Mouse (Mus musculus) lung, postnatal 0 days (tissue): ENCODE measurements around the gene 4930595D18Rik. TPM values are rescaled to one million over a fixed set of nuclear protein-coding genes. Genes with fewer than 3 reads are reported as not detected.

Experiments used
- ATAC-seq: fragments of 200-750 bp; cut with Nextera tagmentation; 2 replicates; pipeline ENCODE4 v1.8.0; 2017; ENCODE audit warnings: moderate library complexity
- DNase-seq: peaks from one replicate; pipeline ENCODE4 v3.0.0-alpha.2; 2016; ENCODE audit warnings: low spot score
- H3K27ac ChIP-seq: fragments of 300-500 bp; sonication (generic); 2 replicates; pipeline ENCODE4 v1.5.1; 2014; ENCODE audit warnings: antibody characterized with exemption, mild to moderate bottlenecking, low read length, mixed read lengths
- H3K27me3 ChIP-seq: fragments of 300-500 bp; sonication (generic); replicated peaks from 2 replicates; pipeline ENCODE4 v1.6.1; 2014; ENCODE audit warnings: low read length, mixed read lengths; ENCODE audit not compliant: insufficient read depth
- H3K36me3 ChIP-seq: fragments of 300-500 bp; sonication (generic); 2 replicates; pipeline ENCODE4 v1.6.1; 2014; ENCODE audit warnings: low read length, mixed read lengths; ENCODE audit not compliant: insufficient read depth
- H3K4me1 ChIP-seq: fragments of 300-500 bp; sonication (generic); 2 replicates; pipeline ENCODE4 v1.6.1; 2014; ENCODE audit warnings: antibody characterized with exemption, low read depth, low read length, mixed read lengths; ENCODE audit not compliant: insufficient read depth
- H3K4me2 ChIP-seq: fragments of 300-500 bp; sonication (generic); replicated peaks from 2 replicates; pipeline ENCODE4 v1.6.1; 2014; ENCODE audit warnings: low read depth, mild to moderate bottlenecking, low read length, moderate library complexity, mixed read lengths
- H3K4me3 ChIP-seq: fragments of 300-500 bp; sonication (generic); 2 replicates; pipeline ENCODE4 v1.5.1; 2014; ENCODE audit warnings: low read depth, low read length
- H3K9ac ChIP-seq: fragments of 300-500 bp; sonication (generic); replicated peaks from 2 replicates; pipeline ENCODE4 v1.6.1; 2014; ENCODE audit warnings: low read depth, mild to moderate bottlenecking
- H3K9me3 ChIP-seq: fragments of 300-500 bp; sonication (generic); 2 replicates; pipeline ENCODE4 v1.6.1; 2016; ENCODE audit warnings: low read length, mixed read lengths
- CTCF ChIP-seq: IDR thresholded peaks from 2 replicates; pipeline ENCODE4 v1.5.1; 2016; ENCODE audit warnings: antibody characterized with exemption, mild to moderate bottlenecking
- EP300 ChIP-seq: IDR thresholded peaks from 2 replicates; pipeline ENCODE4 v1.6.1; 2016; ENCODE audit warnings: antibody characterized with exemption, mild to moderate bottlenecking, control low read depth
- WGBS: fragments of 180-500 bp; shearing (Covaris S2); extraction: QIAGEN DNeasy Blood & Tissue Kit; methylation state at CpG from one replicate; pipeline ENCODE4 v1.1.7; 2014; 5-methylcytosine and 5-hydroxymethylcytosine counted together
- polyA plus RNA-seq: library from polyadenylated mRNA; unstranded; fragments of >200 nt; fragmentation: Nextera tagmentation; extraction: Ambion mirVana; gene quantifications from 2 replicates; pipeline ENCODE4 v1.2.1, GENCODE M21; 2015

4930595D18Rik gene
- polyA plus RNA-seq, 1 experiment from 2014 or later = not detected

- H3K27ac ChIP-seq = no peak overlapping the region
- TF ChIP-seq CTCF (no peak), EP300 (no peak)
- ATAC-seq (no peak), DNase-seq (no peak)
- H3K4me2 ChIP-seq = no peak overlapping the region
- H3K4me3 ChIP-seq = no peak overlapping the region
- H3K9ac ChIP-seq = no peak overlapping the region
- no peaks in the 10 kb centered on the region for H3K27me3 ChIP-seq
- no peaks in the 10 kb centered on the region for H3K9me3 ChIP-seq
- 84% methylated on average over 4 of the region's 4 CpGs for WGBS
- no peaks in the 10 kb centered on the region for H3K36me3 ChIP-seq
- no peaks in the 10 kb centered on the region for H3K4me1 ChIP-seq
These were observed 5.5 kb downstream of the 4930595D18Rik start for GRCm38 (mm10) chr12:111178772-111179171.

DNA sequence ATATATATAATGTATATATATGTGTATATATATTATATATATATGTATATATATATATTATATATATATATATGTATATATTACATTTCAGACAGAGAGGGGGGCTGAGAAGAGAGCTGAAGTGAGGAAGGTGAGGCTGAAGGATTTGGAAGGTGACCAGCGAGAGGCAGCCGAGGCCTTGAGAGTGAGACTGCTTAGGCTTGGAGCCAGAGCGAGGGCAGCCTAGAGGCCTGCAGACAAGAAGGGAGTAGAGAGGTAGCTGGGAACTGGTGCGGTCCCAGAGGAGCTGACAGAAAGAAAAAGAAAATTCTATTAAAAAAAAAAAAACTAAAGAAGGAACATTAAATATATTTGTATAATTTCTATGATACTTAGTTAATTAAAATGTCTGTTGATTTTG lies 15.4 kb downstream of the 4930595D18Rik start:
- WGBS = 66% methylated on average over 4 of the region's 4 CpGs
- Histone ChIP-seq H3K9me3 (no peaks in the 10 kb centered on the region), H3K27me3 (no peaks in the 10 kb centered on the region), H3K4me2 (no peak overlapping the region), H3K9ac (no peak overlapping the region), H3K4me1 (no peaks in the 10 kb centered on the region), H3K27ac (no peak overlapping the region), H3K4me3 (no peak overlapping the region), H3K36me3 (0 out of 2 replicates have a peak, but pooled peaks cover 6% of the 10 kb centered on the region)
- no peak for ATAC-seq
- no peak for DNase-seq
- TF ChIP-seq EP300 = no peak
- no peak for TF ChIP-seq CTCF

- TF ChIP-seq CTCF (no peak), EP300 (no peak)
- H3K27ac ChIP-seq = peak overlapping the region; percentile 75
- peak overlapping the region; percentile 65 for H3K4me3 ChIP-seq
- peak; percentile 25 for DNase-seq
- peaks cover 5% of the 10 kb centered on the region; the same call in 1 of the 2 replicates for H3K4me1 ChIP-seq
- under 1% methylated on average over 39 of the region's 48 CpGs for WGBS
- no peaks in the 10 kb centered on the region for H3K27me3 ChIP-seq
- peak overlapping the region; percentile 66 for H3K9ac ChIP-seq
- ATAC-seq = peak; percentile 21
- peak overlapping the region; percentile 92 for H3K4me2 ChIP-seq
- H3K36me3 ChIP-seq = 0 out of 2 replicates have a peak, but pooled peaks cover 2% of the 10 kb centered on the region
- H3K9me3 ChIP-seq = no peaks in the 10 kb centered on the region
These were observed 17.5 kb downstream of the 4930595D18Rik start for GRCm38 (mm10) chr12:111166681-111167289.

DNA sequence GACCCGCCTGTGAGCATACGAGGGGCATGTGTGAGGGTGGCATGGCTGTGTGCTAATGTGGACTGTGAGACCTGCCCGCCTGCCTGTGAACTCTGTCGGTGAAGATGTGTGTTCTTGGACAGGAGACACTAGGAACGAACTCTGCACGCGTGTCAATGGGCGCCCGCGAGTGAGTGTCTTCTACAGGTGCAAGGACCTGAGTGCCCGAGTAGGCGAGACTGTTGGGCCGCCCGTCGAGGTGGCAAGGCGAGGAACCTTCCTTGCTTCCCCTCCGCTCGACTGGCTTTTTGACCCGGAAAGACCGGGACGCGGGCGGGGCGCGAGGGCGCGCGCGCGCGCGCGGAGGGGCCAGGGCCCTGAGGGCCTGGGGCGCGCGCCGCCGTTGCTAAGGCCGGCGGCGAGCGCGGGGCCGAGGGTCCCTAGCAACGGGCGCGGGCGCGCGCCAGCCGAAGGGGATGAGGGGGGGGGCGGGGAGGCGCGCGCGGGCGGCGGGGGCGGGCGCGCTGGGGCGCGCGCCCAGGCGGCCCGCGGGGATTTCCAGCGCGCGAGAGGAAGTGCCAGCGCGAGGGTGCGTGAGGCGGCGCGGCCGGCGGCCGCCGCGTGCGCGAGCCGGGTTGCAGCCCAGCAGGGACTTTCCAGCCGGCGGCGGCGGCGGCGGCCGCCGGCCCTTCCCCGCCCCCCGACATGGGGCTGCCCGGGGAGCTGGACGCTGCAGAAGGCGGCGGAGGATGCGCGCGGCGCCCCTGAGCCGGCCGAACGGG lies 18.3 kb downstream of the 4930595D18Rik start, which contains the start of gene Traf3:
Gene Traf3 (plus strand): TSS at position 540 of the 761 bp plus-strand sequence.
- ATAC-seq = peak; percentile 82
- Histone ChIP-seq H3K9me3 (no peaks in the 10 kb centered on the region), H3K4me1 (peaks cover 5% of the 10 kb centered on the region; the same call in 1 of the 2 replicates), H3K36me3 (no peaks in the 10 kb centered on the region), H3K27me3 (no peaks in the 10 kb centered on the region), H3K9ac (peak within 1 kb of the TSS; percentile 66), H3K4me2 (peak within 1 kb of the TSS; percentile 92), H3K27ac (peak within 1 kb of the TSS; percentile 75), H3K4me3 (peak within 1 kb of the TSS; percentile 65)
- WGBS = 6% methylated on average over 64 of the region's 105 CpGs
- peak; percentile 86 for DNase-seq
- no peak for TF ChIP-seq CTCF
- TF ChIP-seq EP300 = no peak

- DNase-seq = peak; percentile 56
- Histone ChIP-seq H3K4me2 (peak overlapping the region; percentile 92; the same call in 1 of the 2 replicates), H3K9ac (no peak overlapping the region)
These were observed 19.0 kb downstream of the 4930595D18Rik start for GRCm38 (mm10) chr12:111165146-111165812.

GRCm38 (mm10) chr12:111164310-111164751 lies 20.0 kb downstream of the 4930595D18Rik start:
- TF ChIP-seq EP300 (no peak), CTCF (no peak)
- 4% methylated on average over 13 of the region's 13 CpGs for WGBS

More at GRCm38 (mm10) chr12:111165146-111165812, 19.0 kb downstream of the 4930595D18Rik start:
- Histone ChIP-seq H3K36me3 (no peaks in the 10 kb centered on the region), H3K9me3 (no peaks in the 10 kb centered on the region), H3K4me1 (peaks cover 5% of the 10 kb centered on the region; the same call in 1 of the 2 replicates), H3K4me3 (no peak overlapping the region), H3K27me3 (no peaks in the 10 kb centered on the region), H3K27ac (peak overlapping the region; percentile 75)
- WGBS = 65% methylated on average over 10 of the region's 10 CpGs
- TF ChIP-seq CTCF (peak; percentile 59), EP300 (no peak)
- peak; percentile 31 for ATAC-seq

More at GRCm38 (mm10) chr12:111164310-111164751, 20.0 kb downstream of the 4930595D18Rik start:
- no peak overlapping the region for H3K9ac ChIP-seq
- peak; percentile 85 for ATAC-seq
- no peak overlapping the region for H3K27ac ChIP-seq
- peak overlapping the region; percentile 52 for H3K4me2 ChIP-seq
- H3K4me1 ChIP-seq = peaks cover 5% of the 10 kb centered on the region; the same call in 1 of the 2 replicates
- no peaks in the 10 kb centered on the region for H3K36me3 ChIP-seq
- 0 out of 2 replicates have a peak overlapping the region, but pooled peaks have one; percentile 1 for H3K4me3 ChIP-seq
- H3K9me3 ChIP-seq = no peaks in the 10 kb centered on the region
- H3K27me3 ChIP-seq = no peaks in the 10 kb centered on the region
- peak; percentile 96 for DNase-seq
